Mouse (Mus musculus): Measurements from ENCODE around the gene Klk14. TPM values are rescaled to one million over a fixed set of nuclear protein-coding genes. Genes with fewer than 3 reads are reported as not detected.
"Not testable (repeated sequence)": the region's sequence is repeated elsewhere in the genome, so short reads cannot be mapped to it uniquely, and the experiment has no call there.

Klk14 gene
- polyA plus RNA-seq, 1 experiment from 2014 or later = not detected

GRCm38 (mm10) chr7:43672581-43673260, 17.5 kb upstream of the Klk14 start:
- no peaks in the 10 kb centered on the region for H3K27me3 ChIP-seq (replicated peaks)
- H3K36me3 ChIP-seq = peaks cover 39% of the 10 kb centered on the region
- H3K27ac ChIP-seq = 0 out of 2 replicates have a peak overlapping the region, but pooled peaks have one; percentile 30
- ATAC-seq = no peak
- peak overlapping the region; percentile 73 for H3K4me3 ChIP-seq
- peaks cover 20% of the 10 kb centered on the region for H3K4me1 ChIP-seq
- no peaks in the 10 kb centered on the region for H3K9me3 ChIP-seq (replicated peaks)
- H3K4me2 ChIP-seq = peak overlapping the region; percentile 78
- H3K9ac ChIP-seq = peak overlapping the region; percentile 80
- WGBS (ENCODE audit: insufficient replicate concordance) = 21% methylated on average over 10 of the region's 10 CpGs

GRCm38 (mm10) chr7:43675091-43675490, 15.1 kb upstream of the Klk14 start:
- H3K4me1 ChIP-seq = peaks cover 20% of the 10 kb centered on the region
- H3K9ac ChIP-seq = no peak overlapping the region
- H3K27ac ChIP-seq = no peak overlapping the region
- peaks cover 46% of the 10 kb centered on the region for H3K36me3 ChIP-seq
- ATAC-seq = no peak
- H3K27me3 ChIP-seq (replicated peaks) = no peaks in the 10 kb centered on the region
- no peak overlapping the region for H3K4me3 ChIP-seq
- H3K9me3 ChIP-seq (replicated peaks) = no peaks in the 10 kb centered on the region
- H3K4me2 ChIP-seq = no peak overlapping the region
- WGBS (ENCODE audit: insufficient replicate concordance) = 91% methylated on average over 32 of the region's 32 CpGs

GRCm38 (mm10) chr7:43678517-43678916, 11.7 kb upstream of the Klk14 start:
- H3K4me2 ChIP-seq = no peak overlapping the region
- no peaks in the 10 kb centered on the region for H3K9me3 ChIP-seq (replicated peaks)
- no peak overlapping the region for H3K9ac ChIP-seq
- H3K36me3 ChIP-seq = peaks cover 46% of the 10 kb centered on the region
- ATAC-seq = no peak
- H3K27ac ChIP-seq = no peak overlapping the region
- no peaks in the 10 kb centered on the region for H3K4me1 ChIP-seq
- no peaks in the 10 kb centered on the region for H3K27me3 ChIP-seq (replicated peaks)
- H3K4me3 ChIP-seq = no peak overlapping the region

GRCm38 (mm10) chr7:43680960-43681359, 9.3 kb upstream of the Klk14 start:
- Histone ChIP-seq H3K27me3 (replicated peaks) (no peaks in the 10 kb centered on the region), H3K36me3 (peaks cover 25% of the 10 kb centered on the region), H3K27ac (no peak overlapping the region), H3K4me1 (0 out of 2 replicates have a peak, but pooled peaks cover 3% of the 10 kb centered on the region), H3K9me3 (replicated peaks) (no peaks in the 10 kb centered on the region), H3K9ac (no peak overlapping the region), H3K4me2 (no peak overlapping the region), H3K4me3 (no peak overlapping the region)
- ATAC-seq = no peak
- 18% methylated on average over 5 of the region's 5 CpGs for WGBS (ENCODE audit: insufficient replicate concordance)

- H3K4me2 ChIP-seq; H3K27me3 ChIP-seq (replicated peaks); ATAC-seq; H3K27ac ChIP-seq; H3K4me3 ChIP-seq; H3K36me3 ChIP-seq; H3K4me1 ChIP-seq; H3K9me3 ChIP-seq (replicated peaks); H3K9ac ChIP-seq: not testable (repeated sequence)
- 14% methylated on average over 1 of the region's 1 CpGs for WGBS (ENCODE audit: insufficient replicate concordance)
Measured at GRCm38 (mm10) chr7:43682511-43682910, 7.7 kb upstream of the Klk14 start.

GRCm38 (mm10) chr7:43685088-43685487, 5.1 kb upstream of the Klk14 start:
- 23% methylated on average over 7 of the region's 7 CpGs for WGBS (ENCODE audit: insufficient replicate concordance)
- H3K36me3 ChIP-seq = no peaks in the 10 kb centered on the region

GRCm38 (mm10) chr7:43710031-43710430, 19.8 kb downstream of the Klk14 start:
- Histone ChIP-seq H3K4me1 (0 out of 2 replicates have a peak, but pooled peaks cover 4% of the 10 kb centered on the region), H3K27ac (no peak overlapping the region), H3K36me3 (no peaks in the 10 kb centered on the region), H3K4me2 (no peak overlapping the region), H3K9ac (no peak overlapping the region), H3K27me3 (replicated peaks) (peaks cover 12% of the 10 kb centered on the region; the same call in 1 of the 2 replicates), H3K9me3 (replicated peaks) (no peaks in the 10 kb centered on the region), H3K4me3 (no peak overlapping the region)
- ATAC-seq = no peak
- WGBS (ENCODE audit: insufficient replicate concordance) = 75% methylated on average over 3 of the region's 3 CpGs

More at GRCm38 (mm10) chr7:43685088-43685487, 5.1 kb upstream of the Klk14 start:
- Histone ChIP-seq H3K4me2 (no peak overlapping the region), H3K27me3 (replicated peaks) (no peaks in the 10 kb centered on the region), H3K4me1 (0 out of 2 replicates have a peak, but pooled peaks cover 3% of the 10 kb centered on the region), H3K9me3 (replicated peaks) (no peaks in the 10 kb centered on the region), H3K4me3 (no peak overlapping the region), H3K27ac (no peak overlapping the region), H3K9ac (no peak overlapping the region)
- no peak for ATAC-seq

GRCm38 (mm10) chr7:43712267-43712666, 22.0 kb downstream of the Klk14 start, which contains the start of gene Klk13:
Klk13 (plus strand) TSS chr7:43712567.
- Histone ChIP-seq H3K27me3 (replicated peaks) (peaks cover 12% of the 10 kb centered on the region; the same call in 1 of the 2 replicates), H3K9me3 (replicated peaks) (no peaks in the 10 kb centered on the region), H3K36me3 (no peaks in the 10 kb centered on the region), H3K4me1 (0 out of 2 replicates have a peak, but pooled peaks cover 4% of the 10 kb centered on the region), H3K4me3 (no peak within 1 kb of the TSS), H3K4me2 (peak within 1 kb of the TSS; percentile 11; the same call in 1 of the 2 replicates), H3K27ac (no peak within 1 kb of the TSS), H3K9ac (no peak within 1 kb of the TSS)
- ATAC-seq = no peak
- WGBS (ENCODE audit: insufficient replicate concordance) = 47% methylated on average over 4 of the region's 4 CpGs

- ATAC-seq = no peak
- Histone ChIP-seq H3K4me2 (peak overlapping the region; percentile 11; the same call in 1 of the 2 replicates), H3K27ac (no peak overlapping the region), H3K9me3 (replicated peaks) (no peaks in the 10 kb centered on the region), H3K36me3 (no peaks in the 10 kb centered on the region), H3K9ac (no peak overlapping the region), H3K27me3 (replicated peaks) (peaks cover 12% of the 10 kb centered on the region; the same call in 1 of the 2 replicates), H3K4me1 (0 out of 2 replicates have a peak, but pooled peaks cover 4% of the 10 kb centered on the region), H3K4me3 (no peak overlapping the region)
- WGBS (ENCODE audit: insufficient replicate concordance) = 3% methylated on average over 9 of the region's 9 CpGs
Measured at GRCm38 (mm10) chr7:43712917-43713316, 22.7 kb downstream of the Klk14 start.

- 9% methylated on average over 19 of the region's 19 CpGs for WGBS (ENCODE audit: insufficient replicate concordance)
- H3K27me3 ChIP-seq (replicated peaks) = peaks cover 12% of the 10 kb centered on the region; the same call in 1 of the 2 replicates
- 0 out of 2 replicates have a peak, but pooled peaks cover 4% of the 10 kb centered on the region for H3K4me1 ChIP-seq
- ATAC-seq = no peak
- H3K27ac ChIP-seq = no peak overlapping the region
- no peaks in the 10 kb centered on the region for H3K36me3 ChIP-seq
- no peak overlapping the region for H3K9ac ChIP-seq
- H3K4me3 ChIP-seq = no peak overlapping the region
- H3K9me3 ChIP-seq (replicated peaks) = no peaks in the 10 kb centered on the region
- H3K4me2 ChIP-seq = peak overlapping the region; percentile 27; the same call in 1 of the 2 replicates
Measured at GRCm38 (mm10) chr7:43713741-43714351, 23.6 kb downstream of the Klk14 start.
